Mouse (Mus musculus) ovary, postnatal 36 days (tissue): Measurements from ENCODE around the gene Rab11fip4.
A peak's percentile ranks its signal among the peaks of the same experiment; 100 is the strongest.

Experiments used
- DNase-seq: peaks from one replicate; pipeline ENCODE4 v3.0.0; 2022; ENCODE audit warnings: low spot score, mixed read lengths

Rab11fip4 gene

DNA sequence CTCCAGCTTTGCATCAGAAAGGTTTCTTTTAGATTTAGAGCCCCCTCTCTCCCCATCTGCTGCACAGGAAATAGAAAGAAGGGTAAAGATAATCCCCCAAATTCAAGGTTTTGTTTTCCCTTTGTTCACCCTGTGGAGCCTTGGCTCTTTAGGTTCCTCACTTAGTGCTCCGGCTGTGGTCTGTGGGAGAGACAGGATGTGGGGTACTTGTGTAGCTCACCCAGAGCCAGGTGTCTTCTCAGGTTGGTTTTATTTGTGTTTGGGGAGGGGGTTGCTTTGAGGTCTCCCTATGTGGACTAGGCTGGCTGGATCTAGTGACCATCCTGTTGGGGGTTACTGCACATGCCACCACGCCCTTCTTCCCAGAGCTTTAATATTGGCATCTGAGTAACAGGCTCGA lies 23.9 kb downstream of the Rab11fip4 start:
- no peak for DNase-seq

DNA sequence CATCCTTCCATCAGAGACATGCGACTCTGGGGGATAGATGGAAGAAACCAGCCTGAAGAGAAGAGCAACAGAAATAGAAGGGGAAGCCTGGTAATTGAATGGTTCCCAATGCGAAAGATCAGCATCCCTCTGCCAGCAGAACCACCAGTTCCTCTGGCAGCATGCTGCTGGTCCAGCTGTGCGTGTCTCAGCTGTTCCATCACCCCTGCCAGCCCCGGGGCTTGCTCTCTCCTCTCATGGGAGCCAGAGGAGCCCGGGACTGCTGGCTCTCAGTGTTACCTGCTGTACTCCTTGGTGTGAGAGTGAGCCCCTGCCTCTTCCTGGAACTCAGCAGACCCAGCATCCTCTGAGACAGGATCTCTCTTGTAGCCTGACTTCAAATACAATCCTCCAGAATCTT lies 24.9 kb downstream of the Rab11fip4 start:
- DNase-seq = no peak

DNA sequence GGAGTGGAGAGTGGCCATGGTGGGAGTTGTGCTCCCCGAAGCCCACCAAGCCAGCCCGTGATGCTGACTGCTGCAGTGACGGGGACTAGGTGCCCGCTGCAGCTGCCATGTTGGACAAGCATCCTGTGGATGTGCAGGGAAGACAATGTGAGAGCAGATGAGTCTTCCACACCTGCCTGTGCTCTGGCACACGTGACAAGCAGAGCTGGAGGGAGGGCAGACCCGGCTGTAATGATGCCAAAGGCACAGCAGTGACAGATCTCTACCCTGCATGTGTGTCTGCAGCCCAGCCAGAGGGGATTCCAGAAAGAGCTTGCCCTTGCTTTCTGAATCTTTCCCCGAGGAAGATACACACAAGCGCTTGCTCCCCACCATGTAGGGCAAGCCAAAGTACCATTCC lies 27.0 kb downstream of the Rab11fip4 start:
- no peak for DNase-seq

DNA sequence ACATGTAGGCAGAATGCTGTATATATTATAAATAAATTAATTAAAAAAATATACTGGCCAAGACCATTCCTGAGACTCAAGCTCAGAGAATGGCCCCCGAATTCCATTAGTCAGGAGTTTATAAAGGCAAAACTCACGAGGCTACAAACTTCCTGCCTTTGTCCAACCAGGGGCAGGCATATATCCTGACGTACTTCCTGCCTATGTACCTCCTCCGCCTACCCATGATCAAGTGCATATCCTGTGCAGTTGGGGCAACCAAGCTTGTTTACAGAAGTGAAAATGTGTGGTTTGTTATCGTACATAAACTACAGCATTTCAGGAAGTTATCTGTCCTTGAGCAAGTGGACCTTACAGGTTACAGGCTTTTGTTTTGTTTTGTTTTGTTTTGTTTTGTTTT lies 32.0 kb downstream of the Rab11fip4 start:
- DNase-seq = no peak

DNA sequence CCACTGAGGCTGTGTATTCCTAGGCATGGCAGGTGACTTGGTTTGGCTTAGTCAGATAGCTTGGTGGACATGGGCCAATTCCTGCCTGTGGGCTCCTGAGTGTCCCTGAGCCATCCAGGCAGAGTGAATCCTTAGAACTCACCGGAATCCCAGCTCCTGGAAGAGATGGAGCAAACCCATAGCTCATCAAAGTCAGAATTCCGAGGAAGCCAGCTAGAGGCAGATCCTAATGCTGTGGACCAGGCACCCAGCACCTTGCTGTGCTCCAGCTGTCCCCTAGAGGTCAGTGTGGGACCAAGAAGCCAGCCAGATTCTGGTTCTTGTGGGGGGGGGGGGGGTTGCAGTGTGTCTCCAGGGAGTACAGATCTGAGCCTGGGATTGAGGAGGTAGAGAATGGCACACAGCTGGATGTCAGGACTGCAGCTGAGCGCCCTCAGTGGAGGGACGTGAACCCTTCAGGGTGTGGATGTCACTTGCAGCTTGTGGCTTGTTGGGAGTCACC lies 33.8 kb downstream of the Rab11fip4 start:
- DNase-seq = peak; percentile 63

DNA sequence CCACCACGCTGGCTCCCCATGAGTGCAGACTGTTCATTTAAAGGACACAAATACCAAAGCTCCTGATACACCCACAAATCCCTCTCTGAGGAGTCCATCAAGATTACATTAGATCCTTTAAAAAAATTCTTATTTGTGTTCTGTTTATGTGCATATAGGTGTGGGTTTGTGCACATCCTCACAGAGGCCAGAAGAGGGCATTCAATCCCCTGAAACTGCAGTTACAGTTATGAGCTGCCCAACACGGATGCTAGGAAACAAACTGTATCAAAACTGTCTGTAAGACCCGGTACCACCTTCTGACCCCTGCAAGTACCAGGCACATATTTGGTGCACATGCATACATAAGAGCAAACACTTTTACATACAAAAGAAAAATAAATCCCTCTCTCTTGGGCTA lies 37.7 kb downstream of the Rab11fip4 start:
- DNase-seq = no peak

- no peak for DNase-seq
Observed at GRCm38 (mm10) chr11:79629752-79630374, 38.9 kb downstream of the Rab11fip4 start.

- no peak for DNase-seq
Observed at GRCm38 (mm10) chr11:79630521-79630920, 39.5 kb downstream of the Rab11fip4 start.

DNA sequence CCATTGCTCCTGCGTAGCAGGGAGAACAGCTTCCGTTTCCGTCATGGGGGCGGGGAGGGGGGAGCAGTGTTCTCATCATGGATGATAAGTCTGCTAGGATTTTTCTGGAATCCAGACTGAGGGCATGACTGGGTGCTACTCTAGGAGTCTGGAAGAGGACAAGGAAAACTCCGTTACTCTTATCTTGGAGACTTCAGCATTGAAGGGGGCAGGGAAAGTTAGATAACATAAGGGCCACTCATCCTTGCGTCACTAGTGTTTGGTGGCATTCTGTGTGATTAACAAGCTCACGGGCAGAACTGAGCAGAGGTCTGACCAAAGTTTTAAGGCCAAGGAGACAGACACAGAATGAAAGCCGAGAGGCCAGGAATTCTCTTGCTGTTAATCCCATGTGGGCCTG lies 42.4 kb downstream of the Rab11fip4 start:
- DNase-seq = no peak

DNA sequence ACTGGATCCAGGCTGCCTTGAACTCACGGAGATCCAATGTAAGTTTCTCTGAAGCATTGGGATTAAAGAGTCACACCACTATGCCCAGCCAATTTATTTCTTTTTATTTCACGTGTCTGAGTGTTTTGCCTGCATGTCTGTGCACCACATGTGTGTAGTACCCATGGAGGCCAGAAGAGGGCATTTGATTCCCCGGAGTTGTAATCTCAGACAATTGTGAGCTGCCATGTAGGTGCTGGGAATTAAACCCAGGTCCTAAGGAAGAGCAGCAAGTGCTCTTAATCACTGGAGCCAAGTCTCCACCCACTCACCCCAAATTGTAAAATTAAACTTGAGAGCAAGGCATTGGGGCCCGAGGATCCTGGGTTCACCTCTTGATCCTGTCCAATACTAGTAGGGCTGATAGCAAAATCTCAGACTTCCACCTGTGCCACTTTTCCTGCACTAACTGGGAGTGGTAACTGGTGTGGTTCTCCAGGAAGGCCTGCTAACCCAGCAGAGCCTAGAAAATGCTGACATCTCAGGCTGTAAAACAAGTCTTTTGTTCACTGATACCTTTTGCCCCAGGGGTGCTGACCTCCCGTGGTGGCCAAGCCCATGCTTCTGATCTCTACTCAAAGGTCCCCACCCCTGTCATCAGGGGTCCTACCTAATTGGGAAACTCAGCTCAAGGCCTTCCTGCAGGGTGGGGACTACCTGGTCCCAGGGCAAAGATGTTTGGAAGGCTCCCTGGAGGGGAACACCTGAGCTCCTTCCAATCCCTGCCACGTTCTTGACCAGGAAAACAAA lies 44.8 kb downstream of the Rab11fip4 start:
- DNase-seq = no peak

DNA sequence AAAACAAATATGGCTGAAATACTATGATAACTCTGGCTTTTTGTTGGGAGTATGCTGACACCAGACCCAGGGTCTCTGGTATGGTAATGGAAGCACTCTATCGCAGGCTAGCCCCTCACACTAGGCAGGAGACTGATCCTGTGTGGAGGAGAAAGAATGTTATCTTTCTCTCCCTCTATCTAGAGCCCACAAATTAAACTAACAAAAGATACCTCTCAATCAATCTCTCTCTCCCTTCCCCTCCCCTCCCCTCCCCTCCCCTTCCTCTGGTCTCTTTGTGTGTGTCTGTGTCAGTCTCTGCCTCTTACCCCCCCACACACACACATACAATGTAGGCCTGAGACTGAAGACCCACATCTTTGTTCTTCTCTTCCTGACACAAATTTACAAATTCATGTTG lies 45.5 kb downstream of the Rab11fip4 start:
- no peak for DNase-seq

DNA sequence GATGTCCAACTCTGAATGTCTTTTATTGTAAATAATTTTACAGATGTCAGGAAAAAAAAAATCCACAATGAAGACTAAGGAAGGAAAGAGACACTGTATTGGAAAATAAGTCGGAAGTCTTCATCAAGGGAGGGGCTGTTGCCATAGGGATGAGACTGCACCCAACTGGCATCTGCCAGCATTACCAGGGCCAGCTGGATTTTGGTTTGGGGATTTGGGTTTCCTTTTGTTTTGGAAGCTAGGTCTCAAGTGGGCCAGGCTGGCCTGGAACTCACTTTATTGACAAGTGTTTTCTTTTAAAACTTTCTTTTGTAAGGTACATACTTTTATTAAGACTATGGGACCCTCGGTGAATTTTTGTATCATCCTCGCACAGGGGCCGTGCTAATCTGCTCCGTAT lies 47.7 kb downstream of the Rab11fip4 start:
- no peak for DNase-seq

DNA sequence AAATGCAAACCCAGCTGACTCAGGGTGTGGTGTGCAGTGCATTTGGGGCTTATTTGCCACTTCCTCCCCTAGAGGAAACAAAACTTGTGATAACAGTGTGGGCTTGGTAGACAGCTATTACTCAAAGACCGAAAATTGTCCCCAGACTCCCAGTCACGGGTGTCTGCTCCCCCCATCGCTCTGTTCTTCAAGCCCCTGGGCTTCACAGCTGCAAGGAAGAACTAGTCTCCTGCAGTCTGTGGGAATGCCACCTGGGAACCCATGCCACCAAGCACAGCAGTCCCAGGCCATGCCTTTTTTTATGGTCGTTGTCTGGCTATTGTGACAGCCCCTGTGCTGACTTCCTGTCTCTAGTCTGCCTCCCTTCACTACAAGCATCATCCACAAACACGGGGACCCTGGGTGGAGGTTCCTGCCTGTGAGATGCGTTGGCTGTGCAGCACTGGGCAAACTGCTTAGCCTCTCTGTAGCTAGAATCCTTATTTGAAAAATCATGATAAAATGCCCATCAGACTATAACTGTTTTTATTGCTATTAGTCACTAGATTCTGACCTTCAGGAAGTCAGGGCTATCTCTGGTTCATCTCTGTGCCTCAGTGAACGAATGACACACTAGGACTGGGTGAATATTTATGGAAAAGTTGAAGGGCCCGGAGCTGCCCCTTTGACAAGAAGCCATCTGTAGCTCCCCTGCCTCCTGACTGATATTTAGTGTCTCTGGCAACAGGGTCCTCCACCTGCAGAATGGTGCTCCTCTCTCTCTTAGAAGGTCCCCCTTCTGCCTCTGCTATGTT lies 50.1 kb downstream of the Rab11fip4 start:
- no peak for DNase-seq

DNA sequence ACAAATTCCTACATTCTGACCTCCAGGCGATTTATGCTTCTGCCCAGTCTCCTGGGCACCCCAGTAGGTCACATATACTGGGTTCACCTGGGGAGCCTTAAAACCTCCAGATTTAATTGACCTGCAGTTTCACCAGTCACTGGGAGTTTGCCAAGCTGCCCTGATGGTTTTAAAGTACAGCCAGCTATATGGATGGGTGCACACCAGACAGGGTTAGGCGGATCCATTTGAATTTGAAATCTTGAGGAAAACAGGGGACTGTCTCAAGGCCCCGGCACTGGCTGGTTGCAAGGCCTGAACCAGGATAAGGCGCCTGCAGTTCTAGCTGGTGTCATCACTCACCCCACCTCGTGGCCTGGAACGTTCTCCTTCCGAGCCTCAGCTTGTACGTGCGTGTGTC lies 52.7 kb downstream of the Rab11fip4 start:
- DNase-seq = no peak

DNA sequence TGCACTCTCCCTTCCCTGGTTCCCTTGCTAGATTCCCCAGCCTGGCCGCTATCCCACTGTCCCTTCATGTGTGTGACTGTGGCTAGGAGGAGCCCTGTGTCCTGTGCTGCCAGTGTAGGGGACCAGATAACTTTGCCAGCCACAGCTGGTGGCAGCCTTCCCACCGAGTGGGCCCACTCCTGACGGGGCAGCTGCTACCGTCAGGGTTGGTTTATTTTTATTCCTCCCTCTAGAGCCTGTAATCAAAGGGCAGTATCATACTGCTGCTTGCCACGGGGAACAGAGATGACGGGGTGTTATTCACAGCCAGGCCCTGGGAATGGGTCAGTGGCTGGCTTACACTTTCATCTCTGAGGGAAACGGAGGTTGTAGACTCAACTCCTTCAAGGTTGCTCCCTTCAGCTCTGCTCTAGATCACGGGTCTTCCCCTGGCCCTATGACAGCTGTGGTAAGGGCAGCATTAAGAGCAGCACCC lies 53.7 kb downstream of the Rab11fip4 start:
- DNase-seq = no peak

- no peak for DNase-seq
Observed at GRCm38 (mm10) chr11:79646026-79646425, 55.0 kb downstream of the Rab11fip4 start.

GRCm38 (mm10) chr11:79646467-79647070 lies 55.6 kb downstream of the Rab11fip4 start:
- no peak for DNase-seq

GRCm38 (mm10) chr11:79647071-79647501 lies 56.1 kb downstream of the Rab11fip4 start:
- no peak for DNase-seq

- DNase-seq = no peak
Observed at GRCm38 (mm10) chr11:79650359-79650835, 59.4 kb downstream of the Rab11fip4 start.

DNA sequence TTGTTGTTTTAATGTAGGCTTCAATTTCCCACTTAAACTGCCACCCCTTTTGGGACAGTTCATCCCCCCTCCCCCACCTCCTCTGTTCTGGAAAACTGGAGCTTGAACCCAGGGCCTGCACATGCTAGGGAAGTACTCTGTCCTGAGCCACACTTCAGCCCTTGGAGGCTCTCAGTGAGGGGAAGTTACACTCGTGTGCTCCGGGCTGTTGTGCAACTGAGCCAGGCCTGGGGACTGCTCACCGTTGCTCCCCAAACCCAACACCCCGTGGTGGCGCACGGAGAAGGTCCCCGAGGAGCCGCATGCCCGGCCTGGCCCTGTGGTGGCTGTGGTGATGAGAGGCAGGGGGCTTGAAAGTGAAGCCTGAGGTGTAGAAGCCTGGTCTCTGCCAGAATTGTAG lies 61.2 kb downstream of the Rab11fip4 start:
- DNase-seq = no peak

- DNase-seq = no peak
Observed at GRCm38 (mm10) chr11:79652921-79653575, 62.0 kb downstream of the Rab11fip4 start.
